Mouse (Mus musculus) forebrain, embryonic 10.5 days (tissue): ENCODE results near the gene Gm49378. TPM values are rescaled to one million over a fixed set of nuclear protein-coding genes. Genes with fewer than 3 reads are reported as not detected.
A peak's percentile ranks its signal among the peaks of the same experiment; 100 is the strongest.

Source experiments
- DNase-seq: peaks from one replicate; pipeline ENCODE4 v3.0.0-alpha.2; 2017; ENCODE audit warnings: low spot score; ENCODE audit errors: extremely low spot score
- H3K27ac ChIP-seq: fragments of 300-500 bp; sonication (generic); 2 replicates; pipeline ENCODE4 v1.5.1; 2016; ENCODE audit warnings: mild to moderate bottlenecking
- H3K27me3 ChIP-seq: fragments of 300-500 bp; sonication (generic); 2 replicates; pipeline ENCODE4 v1.6.1; 2016; ENCODE audit warnings: mild to moderate bottlenecking; ENCODE audit not compliant: poor library complexity, severe bottlenecking
- H3K36me3 ChIP-seq: fragments of 300-500 bp; sonication (generic); replicated peaks from 2 replicates; pipeline ENCODE4 v1.6.1; 2016; ENCODE audit warnings: mild to moderate bottlenecking, moderate library complexity
- H3K4me1 ChIP-seq: fragments of 300-500 bp; sonication (generic); 2 replicates; pipeline ENCODE4 v1.6.1; 2016
- H3K4me3 ChIP-seq: fragments of 300-500 bp; sonication (generic); 2 replicates; pipeline ENCODE4 v1.5.1; 2016; ENCODE audit warnings: mild to moderate bottlenecking, moderate library complexity
- H3K9me3 ChIP-seq: fragments of 300-500 bp; sonication (generic); 2 replicates; pipeline ENCODE4 v1.6.1; 2016; ENCODE audit warnings: mild to moderate bottlenecking, moderate library complexity
- WGBS: fragments of 180-500 bp; shearing (Covaris S2); methylation state at CpG from one replicate; pipeline ENCODE4 v1.1.7; 2016; 5-methylcytosine and 5-hydroxymethylcytosine counted together
- polyA plus RNA-seq: library from polyadenylated mRNA; unstranded; fragments of >200 nt; fragmentation: Nextera tagmentation; extraction: Ambion mirVana; gene quantifications from 2 replicates; pipeline ENCODE4 v1.2.1, GENCODE M21; 2016

Gene Gm49378
- polyA plus RNA-seq, 1 experiment from 2014 or later: 0.98 TPM

DNA sequence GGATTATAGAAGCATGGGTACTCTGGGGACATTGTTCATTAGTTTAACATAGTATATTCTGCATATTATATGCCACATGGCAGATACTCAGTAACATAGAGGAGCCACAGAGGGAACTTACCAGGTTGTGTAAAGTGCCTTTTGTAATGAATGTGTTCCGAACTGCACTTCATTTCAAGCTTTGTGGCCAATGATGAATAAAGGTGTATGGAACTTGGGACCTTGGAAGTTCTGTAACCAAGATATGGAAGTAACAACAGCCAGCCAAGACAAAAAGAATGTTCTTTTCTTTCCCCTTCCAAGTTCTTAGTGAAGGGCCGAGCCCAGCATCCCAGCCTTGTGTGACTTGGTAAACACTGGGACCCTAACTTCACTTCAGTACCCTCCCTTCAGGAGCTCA is 12.2 kb upstream of the Gm49378 start, which contains the start of gene Tssk4:
TSS of gene Tssk4 (plus strand) at position 301 of the 400 bp plus-strand sequence.
- WGBS: 97% methylated on average over 2 of the region's 2 CpGs

DNA sequence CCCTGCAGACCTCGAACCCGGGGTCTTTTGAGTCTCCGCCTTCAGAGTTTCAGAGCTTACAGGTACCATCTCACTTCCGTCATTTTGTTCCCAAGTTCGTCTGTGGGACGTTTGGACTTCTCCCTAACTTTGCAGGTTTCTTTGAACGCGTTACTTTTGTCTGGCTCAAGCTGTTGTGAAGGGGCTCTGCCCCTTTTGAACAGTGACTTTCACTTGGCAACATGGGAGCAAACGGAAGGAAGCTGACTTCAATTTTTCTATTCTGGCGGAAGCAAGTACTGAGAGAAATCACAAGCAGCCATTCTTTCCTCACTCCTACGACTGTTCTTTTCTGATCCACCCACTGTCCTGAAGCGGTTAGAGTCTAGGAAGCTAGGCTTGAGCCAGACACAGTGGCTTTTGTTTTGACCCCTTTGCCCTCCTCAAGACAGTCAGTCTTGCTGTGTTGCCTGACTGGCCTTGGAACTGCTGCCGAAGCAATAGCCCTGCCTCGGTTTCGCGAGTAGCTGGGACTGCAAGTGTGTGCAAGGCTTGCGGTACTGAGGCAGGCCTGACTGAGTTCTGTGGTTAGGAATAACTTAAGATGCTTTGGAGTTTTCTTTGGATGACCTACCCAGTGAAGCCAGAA is 6.7 kb upstream of the Gm49378 start:
- Histone ChIP-seq H3K36me3 (peaks cover 51% of the 10 kb centered on the region), H3K9me3 (no peaks in the 10 kb centered on the region), H3K27ac (peak overlapping the region; percentile 100), H3K4me3 (peak overlapping the region; percentile 97), H3K4me1 (peaks cover 32% of the 10 kb centered on the region), H3K27me3 (no peaks in the 10 kb centered on the region)
- 34% methylated on average over 17 of the region's 17 CpGs for WGBS
- DNase-seq: no peak

More for the DNA sequence above, 12.2 kb upstream of the Gm49378 start, which contains the start of gene Tssk4:
- Histone ChIP-seq H3K9me3 (no peaks in the 10 kb centered on the region), H3K27ac (no peak within 1 kb of the TSS), H3K4me3 (no peak within 1 kb of the TSS), H3K36me3 (peaks cover 24% of the 10 kb centered on the region), H3K27me3 (no peaks in the 10 kb centered on the region), H3K4me1 (peaks cover 5% of the 10 kb centered on the region)
- DNase-seq: no peak

DNA sequence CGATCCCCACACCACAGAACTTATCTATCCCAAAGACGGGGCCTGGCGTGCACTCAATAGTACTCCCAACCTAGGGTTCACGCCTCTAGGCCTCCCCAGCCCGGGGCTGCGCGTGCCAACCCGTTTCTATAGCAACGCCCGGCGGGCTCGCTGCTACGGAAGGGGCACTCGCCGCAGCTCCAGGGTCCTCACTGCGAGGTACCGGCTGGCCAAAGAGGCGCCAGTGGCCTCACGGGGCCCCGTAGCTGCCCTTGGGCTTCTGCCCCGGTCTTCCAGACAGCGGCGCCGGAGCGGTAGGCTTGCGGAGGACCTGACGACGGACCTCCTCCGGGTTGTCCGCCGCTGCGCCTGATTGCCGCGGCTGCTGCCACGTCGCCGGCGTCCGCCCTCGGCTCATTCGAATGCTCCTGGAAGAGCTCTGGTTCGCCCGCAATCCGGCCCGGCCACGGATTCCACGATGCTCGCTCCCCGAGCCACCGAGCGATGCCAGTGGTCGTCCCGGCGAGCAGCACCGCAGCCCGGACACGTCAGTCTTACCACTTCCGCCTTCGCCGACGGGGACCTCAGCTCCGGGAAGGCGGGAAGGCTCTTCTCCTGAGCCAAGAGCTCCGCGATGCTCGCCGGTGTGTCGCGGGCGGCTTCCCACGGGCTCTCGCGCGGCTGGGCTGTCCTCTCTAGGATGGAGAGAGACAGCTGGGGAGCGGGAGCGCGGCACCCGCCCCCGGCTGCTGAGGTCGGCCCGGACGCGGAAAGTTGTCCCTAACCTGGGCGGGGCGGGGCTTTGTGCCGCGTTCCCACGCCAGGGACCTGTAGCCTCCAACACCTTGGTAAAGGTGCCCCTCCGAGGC is 5.6 kb upstream of the Gm49378 start, which contains the start of gene Tm9sf1:
TSS of gene Tm9sf1 (minus strand) at position 747 of the 848 bp plus-strand sequence.
- Histone ChIP-seq H3K27me3 (no peaks in the 10 kb centered on the region), H3K4me1 (peaks cover 32% of the 10 kb centered on the region), H3K4me3 (peak within 1 kb of the TSS; percentile 97), H3K9me3 (no peaks in the 10 kb centered on the region), H3K36me3 (peaks cover 62% of the 10 kb centered on the region), H3K27ac (peak within 1 kb of the TSS; percentile 100)
- under 1% methylated on average over 89 of the region's 89 CpGs for WGBS
- DNase-seq: peak; percentile 85

DNA sequence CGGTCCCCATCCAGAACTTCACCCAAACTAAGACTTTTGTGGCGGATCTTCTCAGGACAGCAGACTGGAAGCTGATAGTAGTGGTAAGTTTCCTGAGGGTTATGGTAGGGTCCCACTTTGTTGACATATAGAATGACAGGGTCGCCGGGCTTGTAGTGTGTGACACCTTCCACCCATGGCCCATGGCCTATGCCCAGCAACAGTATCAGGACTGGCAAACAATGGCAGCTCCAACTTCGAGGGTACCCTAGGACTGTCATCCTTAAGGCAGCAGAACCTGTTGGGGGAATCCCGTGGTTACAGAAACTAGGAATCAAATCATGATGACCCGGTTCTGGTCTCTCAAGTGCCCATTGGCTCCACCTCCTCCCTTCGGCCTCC is 5.0 kb upstream of the Gm49378 start:
- Histone ChIP-seq H3K4me1 (peaks cover 32% of the 10 kb centered on the region), H3K36me3 (peaks cover 67% of the 10 kb centered on the region), H3K4me3 (peak overlapping the region; percentile 97), H3K27me3 (no peaks in the 10 kb centered on the region), H3K9me3 (no peaks in the 10 kb centered on the region), H3K27ac (peak overlapping the region; percentile 100)
- no peak for DNase-seq
- WGBS: 22% methylated on average over 8 of the region's 8 CpGs

- 96% methylated on average over 13 of the region's 13 CpGs for WGBS
- Histone ChIP-seq H3K4me1 (peaks cover 34% of the 10 kb centered on the region), H3K9me3 (no peaks in the 10 kb centered on the region), H3K36me3 (peaks cover 67% of the 10 kb centered on the region), H3K27ac (no peak overlapping the region), H3K27me3 (no peaks in the 10 kb centered on the region), H3K4me3 (no peak overlapping the region)
- no peak for DNase-seq
Measured at GRCm38 (mm10) chr14:55641291-55641690, 3.6 kb upstream of the Gm49378 start.

DNA sequence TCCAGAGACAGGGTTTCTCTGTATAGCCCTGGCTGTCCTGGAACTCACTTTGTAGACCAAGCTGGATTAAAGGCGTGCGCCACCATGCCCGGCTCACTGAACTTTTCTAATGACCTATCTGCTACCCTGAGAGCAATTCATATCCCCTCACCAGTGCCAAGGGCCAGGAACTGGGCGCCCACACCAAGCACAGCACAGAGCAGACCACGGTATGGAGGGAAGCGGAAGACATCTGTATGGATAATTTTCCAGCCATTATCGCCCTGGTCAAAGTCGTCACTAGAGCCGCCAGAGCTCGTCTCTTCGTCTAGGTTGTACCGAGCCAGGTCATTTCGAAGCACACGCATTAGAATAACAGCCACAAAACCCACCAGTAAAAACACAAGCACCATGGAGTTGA is 3.1 kb upstream of the Gm49378 start:
- H3K27ac ChIP-seq: no peak overlapping the region
- no peaks in the 10 kb centered on the region for H3K27me3 ChIP-seq
- H3K36me3 ChIP-seq: peaks cover 66% of the 10 kb centered on the region
- H3K9me3 ChIP-seq: no peaks in the 10 kb centered on the region
- H3K4me1 ChIP-seq: peaks cover 38% of the 10 kb centered on the region
- 94% methylated on average over 14 of the region's 14 CpGs for WGBS
- DNase-seq: no peak
- H3K4me3 ChIP-seq: no peak overlapping the region

DNA sequence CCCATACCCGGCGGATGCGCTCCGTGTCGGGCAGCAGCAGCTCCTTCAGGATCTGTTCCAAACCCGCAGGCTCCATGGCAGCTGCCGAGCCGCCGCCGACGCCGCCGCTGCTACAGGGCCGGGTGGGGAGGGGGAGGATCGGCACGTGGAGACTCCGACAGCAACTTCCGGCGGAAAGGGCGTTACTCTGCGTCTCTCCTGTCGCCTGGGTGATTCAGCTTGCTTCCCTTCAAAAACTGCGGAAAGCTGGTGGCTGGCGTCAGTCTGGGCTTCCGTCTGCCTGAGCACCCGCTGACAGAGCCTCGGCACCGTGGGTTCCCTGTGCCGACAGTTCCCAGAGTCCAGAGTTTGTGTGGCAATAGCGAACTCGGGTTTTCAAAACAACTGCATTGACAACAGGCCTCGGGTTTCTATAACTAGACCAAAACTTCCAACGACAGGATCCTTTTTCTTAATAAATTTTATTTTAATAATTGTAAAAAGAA is 2.1 kb downstream of the Gm49378 start, which contains the start of gene Ipo4:
TSS of gene Ipo4 (minus strand) at position 435 of the 485 bp plus-strand sequence.
- H3K4me3 ChIP-seq: peak within 1 kb of the TSS; percentile 79
- H3K27ac ChIP-seq: peak within 1 kb of the TSS; percentile 88
- peaks cover 85% of the 10 kb centered on the region for H3K36me3 ChIP-seq
- no peaks in the 10 kb centered on the region for H3K27me3 ChIP-seq
- DNase-seq: peak; percentile 91
- whole genome bisulfite sequencing: 3% methylated on average over 33 of the region's 33 CpGs
- H3K4me1 ChIP-seq: peaks cover 25% of the 10 kb centered on the region
- H3K9me3 ChIP-seq: no peaks in the 10 kb centered on the region

DNA sequence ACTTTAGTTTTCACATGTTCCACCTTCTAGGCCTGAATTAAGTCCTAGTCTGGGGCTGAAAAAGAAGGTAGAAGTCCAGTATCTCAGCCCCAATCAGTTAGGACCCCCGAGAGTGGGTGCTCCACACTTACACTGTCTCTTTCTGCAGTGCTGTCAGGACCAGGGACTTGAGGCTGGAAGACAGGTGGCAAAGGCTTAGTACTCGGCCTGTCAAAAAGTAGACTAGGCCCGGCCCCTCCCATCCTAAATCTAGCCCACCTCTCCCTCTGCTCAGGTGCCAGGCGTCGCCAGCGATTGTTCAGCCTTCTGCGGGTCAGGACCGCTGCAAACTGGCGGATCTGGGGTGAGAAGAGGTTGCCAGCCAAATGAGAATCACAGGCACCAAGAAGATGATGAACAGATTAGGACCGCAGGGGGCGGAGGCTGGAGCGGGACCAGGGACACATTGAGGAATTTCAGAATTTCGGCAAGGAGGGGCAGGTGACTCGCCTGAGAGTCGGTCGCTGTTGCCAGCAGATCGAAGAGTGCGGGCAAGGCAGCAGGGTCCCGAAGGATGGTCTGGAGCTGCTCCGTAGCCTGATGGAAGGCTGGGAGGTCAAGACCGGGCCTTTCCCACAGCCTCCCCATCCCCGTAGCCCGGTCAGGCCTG is 2.7 kb downstream of the Gm49378 start:
- Histone ChIP-seq H3K4me3 (peak overlapping the region; percentile 79), H3K9me3 (no peaks in the 10 kb centered on the region), H3K36me3 (peaks cover 85% of the 10 kb centered on the region), H3K27me3 (no peaks in the 10 kb centered on the region), H3K27ac (peak overlapping the region; percentile 88), H3K4me1 (peaks cover 25% of the 10 kb centered on the region)
- peak; percentile 36 for DNase-seq
- 3% methylated on average over 23 of the region's 23 CpGs for WGBS

- WGBS: 59% methylated on average over 5 of the region's 5 CpGs
- no peak for DNase-seq
- no peak overlapping the region for H3K27ac ChIP-seq
- no peak overlapping the region for H3K4me3 ChIP-seq
- H3K4me1 ChIP-seq: peaks cover 5% of the 10 kb centered on the region
- H3K36me3 ChIP-seq: peaks cover 100% of the 10 kb centered on the region
- no peaks in the 10 kb centered on the region for H3K27me3 ChIP-seq
- H3K9me3 ChIP-seq: no peaks in the 10 kb centered on the region
Measured at GRCm38 (mm10) chr14:55629312-55629711, 8.4 kb downstream of the Gm49378 start.

DNA sequence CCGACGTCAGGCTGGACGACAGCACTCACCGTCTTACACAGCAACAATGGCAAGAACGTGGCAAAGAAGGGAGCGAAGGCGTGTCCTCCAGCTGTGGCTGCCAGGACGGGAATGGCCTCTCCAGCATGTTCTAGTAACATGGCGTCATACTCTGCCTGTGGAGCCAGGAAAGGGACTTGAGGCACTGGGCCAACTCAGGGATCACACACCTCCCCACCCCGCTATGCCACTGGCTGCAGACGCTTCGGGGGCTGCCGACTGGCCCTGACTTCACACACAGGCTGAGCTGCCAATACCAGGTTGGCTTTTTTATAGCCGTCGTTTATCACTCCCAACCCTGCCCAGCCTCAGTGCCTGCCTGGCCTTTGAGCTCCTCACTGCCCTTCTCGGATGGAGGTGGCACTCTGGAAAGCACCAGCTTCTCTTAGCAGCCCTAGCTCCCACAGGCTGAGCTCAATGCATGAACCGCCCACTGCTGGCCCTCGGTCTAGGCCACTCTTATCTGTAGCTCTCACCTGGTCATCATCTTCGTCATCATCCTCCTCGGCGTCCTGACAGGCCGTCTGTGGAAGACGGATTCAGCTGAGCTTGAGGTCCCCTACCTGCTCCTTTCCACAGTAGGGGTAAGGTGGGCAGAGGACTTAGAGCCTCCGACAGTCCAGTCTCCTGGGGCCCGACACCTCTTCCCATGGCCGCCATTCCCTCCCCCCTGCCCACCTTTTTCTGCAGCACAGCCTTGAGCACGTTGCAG is 9.4 kb downstream of the Gm49378 start:
- WGBS: 93% methylated on average over 27 of the region's 27 CpGs
- DNase-seq: no peak
- Histone ChIP-seq H3K9me3 (no peaks in the 10 kb centered on the region), H3K36me3 (peaks cover 100% of the 10 kb centered on the region), H3K4me1 (no peaks in the 10 kb centered on the region), H3K27me3 (no peaks in the 10 kb centered on the region), H3K27ac (no peak overlapping the region), H3K4me3 (no peak overlapping the region)

DNA sequence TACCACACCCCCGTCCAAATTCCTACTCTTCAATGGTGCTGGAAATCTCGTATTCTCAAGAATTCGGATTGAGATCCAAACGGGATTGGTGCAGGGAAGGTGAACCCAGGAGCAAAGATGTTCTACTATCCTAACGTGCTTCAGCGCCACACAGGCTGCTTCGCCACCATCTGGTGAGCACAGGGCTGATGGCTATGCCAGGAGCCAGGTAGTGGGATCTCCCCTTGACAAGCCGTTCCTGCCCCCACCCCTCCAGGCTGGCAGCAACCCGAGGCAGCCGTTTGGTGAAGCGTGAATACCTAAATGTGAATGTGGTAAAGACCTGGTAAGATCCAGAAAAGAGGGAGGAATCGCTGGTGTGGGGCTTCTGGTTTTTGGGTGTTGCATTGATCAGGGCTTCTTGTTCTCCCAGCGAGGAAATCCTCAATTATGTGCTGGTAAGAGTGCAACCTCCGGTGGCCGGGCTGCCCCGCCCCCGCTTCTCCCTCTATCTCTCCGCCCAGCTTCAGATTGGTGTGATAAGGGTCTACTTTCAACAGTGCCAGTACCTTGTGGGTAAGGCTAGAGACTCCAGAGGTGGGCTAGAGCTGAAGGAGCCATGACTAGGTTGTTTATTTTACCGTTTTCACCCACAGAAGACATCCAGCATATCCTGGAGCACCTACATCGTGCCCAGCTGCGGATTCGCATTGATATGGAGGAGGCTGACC is 19.1 kb downstream of the Gm49378 start:
- 0 out of 2 replicates have a peak overlapping the region, but pooled peaks have one; percentile 42 for H3K27ac ChIP-seq
- no peaks in the 10 kb centered on the region for H3K9me3 ChIP-seq
- H3K4me1 ChIP-seq: peaks cover 20% of the 10 kb centered on the region
- WGBS: 59% methylated on average over 22 of the region's 22 CpGs
- peak overlapping the region; percentile 36 for H3K4me3 ChIP-seq
- peaks cover 13% of the 10 kb centered on the region for H3K27me3 ChIP-seq
- no peak for DNase-seq
- peaks cover 6% of the 10 kb centered on the region for H3K36me3 ChIP-seq
